Mouse (Mus musculus): ENCODE results near the gene Coq8a. TPM values are rescaled to one million over a fixed set of nuclear protein-coding genes. Genes with fewer than 3 reads are reported as not detected.

The Coq8a gene
- total RNA-seq, 1 experiment from 2014 or later: 20.9 TPM

- ATAC-seq (replicated peaks; ENCODE audit: low read depth, poor library complexity, severe bottlenecking): no peak
Measured at GRCm38 (mm10) chr1:180139158-180139557, 60.2 kb downstream of the Coq8a start.

- ATAC-seq (replicated peaks; ENCODE audit: low read depth, poor library complexity, severe bottlenecking): no peak
Measured at GRCm38 (mm10) chr1:180132187-180132586, 67.2 kb downstream of the Coq8a start.

GRCm38 (mm10) chr1:180131402-180131801 lies 68.0 kb downstream of the Coq8a start:
- ATAC-seq (replicated peaks; ENCODE audit: low read depth, poor library complexity, severe bottlenecking): peak; percentile 68; the same call in 1 of the 2 replicates

GRCm38 (mm10) chr1:180128077-180128792 lies 71.2 kb downstream of the Coq8a start:
- no peak for ATAC-seq (replicated peaks; ENCODE audit: low read depth, poor library complexity, severe bottlenecking)

- no peak for ATAC-seq (replicated peaks; ENCODE audit: low read depth, poor library complexity, severe bottlenecking)
Measured at GRCm38 (mm10) chr1:180118233-180118632, 81.2 kb downstream of the Coq8a start.

DNA sequence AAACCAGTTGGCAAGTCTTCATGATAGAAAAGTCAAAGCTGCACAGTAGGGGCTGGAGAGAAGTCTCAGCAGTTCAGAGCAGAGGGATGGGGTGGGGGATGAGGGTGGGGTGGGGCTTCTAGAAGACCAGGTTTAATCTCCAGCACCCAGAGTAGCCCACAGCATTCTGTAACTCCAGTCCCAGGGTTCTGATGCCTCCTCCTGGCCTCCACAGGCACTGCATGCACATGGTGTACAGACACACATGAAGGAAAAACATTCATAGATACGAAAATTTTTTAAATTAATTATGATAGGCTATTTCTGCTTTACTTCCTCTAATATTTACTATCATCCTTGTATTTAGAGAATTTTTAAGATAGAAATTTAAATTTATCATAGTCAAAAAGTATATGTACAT lies 82.9 kb downstream of the Coq8a start:
- 0 out of 2 replicates have a peak, but pooled peaks have one; percentile 50 for ATAC-seq (replicated peaks; ENCODE audit: low read depth, poor library complexity, severe bottlenecking)

Other genes starting within 250 kb of the Coq8a start
- gene Cdc42bpa, start 239.1 kb downstream of the Coq8a start, total RNA-seq (2017): 22.6 and 31.5 TPM in 2 replicates
- gene Psen2, start 63.8 kb upstream of the Coq8a start, total RNA-seq (2017): 20.8 and 24.3 TPM in 2 replicates
- gene Itpkb, start 130.9 kb upstream of the Coq8a start, total RNA-seq (2017): 10.2 and 15.9 TPM in 2 replicates

Measured in common myeloid progenitor, adult 5-6 weeks (primary cell).